Mouse (Mus musculus) cerebellum, adult (tissue): ENCODE data around the gene D830030K20Rik.
"Not testable (repeated sequence)": the region's sequence is repeated elsewhere in the genome, so short reads cannot be mapped to it uniquely, and the experiment has no call there.

Experiments
- ATAC-seq: cut with Nextera tagmentation; 2 replicates; pipeline ENCODE4 v1.9.2; 2017; ENCODE audit warnings: mild to moderate bottlenecking, moderate library complexity, mixed read lengths; ENCODE audit not compliant: insufficient number of reproducible peaks, low FRiP score, low TSS enrichment

The D830030K20Rik gene

DNA sequence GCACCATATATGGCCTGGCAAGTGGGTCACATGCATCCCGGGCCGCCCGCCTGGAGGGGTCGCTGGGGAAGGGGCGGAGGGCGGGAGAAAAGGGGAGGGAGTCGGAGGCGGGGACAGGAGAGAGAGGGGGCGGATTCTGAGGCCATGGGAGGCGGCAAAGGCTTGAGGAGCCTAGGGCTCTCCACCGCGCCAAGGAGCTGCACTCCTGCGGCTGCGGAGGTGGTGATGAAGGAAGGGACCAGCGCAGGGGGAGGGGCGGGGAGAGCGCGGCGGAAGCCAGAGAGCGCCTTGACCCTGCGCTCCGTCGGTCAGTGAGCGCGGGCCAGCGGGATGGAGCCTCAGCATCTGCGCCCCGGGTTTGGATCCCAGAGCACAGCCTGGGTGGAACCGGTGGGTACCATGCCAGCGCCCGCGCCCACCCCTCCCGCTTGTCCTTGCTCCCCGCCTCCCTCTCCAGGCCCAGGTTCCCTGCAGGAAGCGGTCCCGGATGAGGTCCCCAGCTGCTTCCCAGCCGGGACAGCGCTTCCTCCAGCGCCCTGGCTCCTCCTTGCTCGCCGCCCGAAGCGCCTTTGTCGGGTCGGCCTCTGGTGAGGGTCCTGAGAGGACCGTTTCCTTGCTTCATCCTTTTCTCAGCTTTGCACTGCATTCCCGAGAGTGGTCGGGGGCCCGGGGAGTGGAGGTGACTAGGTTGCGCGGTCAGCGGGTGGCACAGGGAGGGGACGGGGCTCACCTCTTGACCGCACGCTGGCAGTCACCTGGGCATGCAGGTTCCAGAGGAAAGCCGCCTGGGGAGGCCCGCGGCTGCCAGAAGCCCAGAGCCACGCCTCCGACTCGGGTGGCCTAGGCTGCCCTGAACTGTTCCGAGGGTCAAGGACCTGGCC is at the start of gene D830030K20Rik:
TSS of gene D830030K20Rik (plus strand) at position 217 of the 881 bp plus-strand sequence.
- ATAC-seq: not testable (repeated sequence)

DNA sequence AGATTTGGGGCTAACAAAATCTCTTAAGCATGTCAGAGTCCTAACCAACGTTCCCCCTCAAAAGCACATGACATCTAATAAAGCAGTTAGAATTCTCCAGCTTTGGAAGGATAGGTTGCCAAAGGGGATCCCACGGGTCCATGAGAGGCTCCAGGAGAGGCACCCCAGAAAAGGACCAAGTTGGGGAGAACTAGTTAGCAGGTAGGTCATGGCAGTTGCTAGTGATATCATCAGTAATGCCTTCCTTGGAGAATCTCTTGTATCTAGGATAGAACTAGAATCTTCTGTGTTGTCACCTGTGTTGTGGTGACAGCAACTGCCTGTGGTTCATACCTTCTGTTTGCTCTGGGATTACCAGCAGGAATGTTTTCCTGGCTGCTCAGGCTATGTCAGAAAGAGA is 20.3 kb upstream of the D830030K20Rik start, which contains the start of gene Gm5795:
TSS of gene Gm5795 (plus strand) at position 301 of the 400 bp plus-strand sequence.
- not testable (repeated sequence) for ATAC-seq

DNA sequence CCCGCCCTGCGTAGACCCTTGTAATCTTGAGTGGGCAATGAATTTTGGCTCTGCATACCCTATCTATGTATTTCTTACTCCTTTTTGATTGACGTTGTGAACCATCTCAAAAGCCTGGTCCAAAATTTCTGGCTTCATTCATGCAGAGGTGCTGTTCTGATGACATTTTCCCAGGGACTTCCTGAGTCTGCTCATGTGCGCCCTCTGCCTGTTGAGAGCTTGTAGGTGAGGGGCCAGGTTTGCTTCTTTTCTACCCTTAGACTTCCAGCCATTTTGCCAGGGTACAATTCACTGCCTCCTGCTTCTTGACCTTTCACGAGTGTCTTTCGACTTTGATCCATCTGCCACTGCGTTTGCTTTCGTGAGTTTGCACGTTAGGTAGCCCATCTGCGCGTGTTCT is 1.1 kb downstream of the D830030K20Rik start:
- not testable (repeated sequence) for ATAC-seq

DNA sequence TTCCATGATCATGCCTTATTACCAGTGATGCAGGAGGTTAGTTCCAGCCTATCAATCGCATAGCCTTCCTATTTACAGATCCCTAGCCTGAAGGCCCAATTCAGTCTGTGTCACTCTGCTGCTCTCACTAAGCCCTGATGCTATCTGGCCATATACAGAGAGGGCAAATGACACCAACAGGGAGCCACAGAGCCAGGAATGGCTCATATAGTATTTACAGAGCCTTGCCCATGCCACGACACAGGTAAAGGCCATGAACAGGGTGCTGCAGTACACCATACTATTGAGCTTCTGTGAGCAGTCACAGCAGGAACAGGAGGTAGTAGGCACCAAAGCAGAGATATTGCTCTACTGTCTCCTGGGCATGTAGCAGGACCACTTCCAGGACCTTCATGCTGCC is 54.2 kb downstream of the D830030K20Rik start:
- not testable (repeated sequence) for ATAC-seq
